Mouse (Mus musculus) right cerebral cortex, postnatal 10 days (tissue): ENCODE results near the gene Cox17.
A peak's percentile ranks its signal among the peaks of the same experiment; 100 is the strongest.

Experiments
- DNase-seq, 2 experiments: peaks; one replicate each; pipeline ENCODE4 v3.0.0; 2021; ENCODE audit warnings: low spot score in 2 of 2

Cox17 gene

GRCm38 (mm10) chr16:38349881-38350280, 3.1 kb downstream of the Cox17 start:
- no peak for DNase-seq

GRCm38 (mm10) chr16:38350361-38350855, 3.6 kb downstream of the Cox17 start:
- DNase-seq, result no peak

GRCm38 (mm10) chr16:38350939-38351338, 4.1 kb downstream of the Cox17 start:
- no peak for DNase-seq

- no peak for DNase-seq
These were observed 5.2 kb downstream of the Cox17 start for GRCm38 (mm10) chr16:38352031-38352430.

- no peak for DNase-seq
These were observed 6.1 kb downstream of the Cox17 start for GRCm38 (mm10) chr16:38352851-38353250.

DNA sequence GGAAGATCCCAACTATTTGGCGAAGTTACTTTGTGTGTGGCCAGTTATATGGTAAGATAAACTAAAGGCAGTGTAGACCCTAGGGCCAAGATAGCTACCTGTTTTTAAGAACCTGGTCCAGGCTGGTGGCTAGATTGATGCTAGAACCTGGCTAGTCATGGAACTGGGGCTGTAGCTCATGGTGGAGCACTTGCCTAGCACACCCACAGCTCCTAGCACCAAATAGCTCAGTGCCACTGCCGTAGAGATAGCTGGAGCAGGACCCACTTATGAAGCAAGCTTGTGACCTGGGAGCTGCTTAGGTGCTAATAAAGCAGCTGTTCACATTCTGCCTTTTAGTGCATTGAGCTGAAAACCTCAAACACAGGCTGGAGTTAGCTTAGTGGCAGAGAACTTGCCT, 6.9 kb downstream of the Cox17 start:
- DNase-seq, result no peak

DNA sequence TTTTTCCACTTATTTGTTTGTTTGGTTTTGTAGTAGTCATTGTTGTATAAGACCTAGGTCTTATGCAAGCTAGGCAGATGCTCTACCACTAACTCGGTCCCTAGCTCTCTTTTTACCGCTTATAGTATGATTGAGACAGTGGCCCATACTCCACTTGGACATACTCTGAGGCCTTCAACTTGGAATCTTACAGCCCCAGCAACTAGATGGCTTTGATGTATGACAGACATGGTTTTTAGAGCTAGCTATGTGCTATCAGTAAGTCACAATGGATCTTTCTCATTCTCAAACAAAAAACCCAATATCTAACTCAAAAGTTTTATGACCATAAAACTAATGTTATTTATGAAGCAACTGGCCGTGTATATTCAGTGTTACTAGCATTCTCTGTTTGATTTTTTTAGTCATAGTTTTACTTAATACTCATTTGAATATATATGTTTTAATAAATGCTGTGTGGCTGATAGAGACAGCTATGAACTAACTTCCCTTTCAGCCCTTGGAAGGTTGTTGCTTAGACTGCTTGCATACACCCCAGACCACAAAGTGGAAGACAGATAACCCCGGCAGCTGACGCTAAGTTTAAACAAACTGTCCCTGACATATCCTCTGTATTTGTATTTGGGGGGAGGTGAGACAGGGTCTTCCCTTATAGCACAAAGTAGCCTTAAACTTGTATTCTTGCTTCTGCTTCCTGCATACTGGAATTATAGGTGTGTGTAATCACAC, 7.6 kb downstream of the Cox17 start:
- DNase-seq, result no peak

DNA sequence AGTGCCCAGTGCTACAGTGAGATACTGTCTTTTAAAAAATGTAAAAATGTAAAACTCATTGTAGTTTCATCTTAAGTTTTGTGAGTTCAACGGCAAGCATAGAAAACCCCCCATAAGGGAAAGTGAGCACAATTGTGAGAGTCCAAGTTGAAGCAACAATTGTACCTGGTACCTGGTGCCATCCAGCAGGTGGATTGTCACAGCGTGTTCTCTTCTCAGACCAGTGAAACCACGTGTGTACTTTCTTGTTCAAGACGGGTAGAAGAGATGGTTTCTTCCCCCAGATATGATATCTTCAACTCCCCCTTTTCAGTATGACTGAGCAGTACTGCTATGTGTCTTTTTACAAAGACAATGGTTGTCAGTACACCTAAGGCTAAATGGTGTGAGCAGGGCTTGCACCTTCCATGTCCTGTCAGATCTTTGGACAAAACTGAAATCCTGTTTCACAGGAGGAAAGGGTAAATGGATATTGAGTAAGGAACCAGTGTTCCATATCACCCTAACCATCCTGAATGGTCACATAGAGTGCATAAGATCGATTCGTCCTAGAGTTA, 11.5 kb downstream of the Cox17 start:
- DNase-seq, result no peak

- no peak for DNase-seq
These were observed 12.4 kb downstream of the Cox17 start for GRCm38 (mm10) chr16:38359241-38359640.

- DNase-seq, result no peak
These were observed 13.1 kb downstream of the Cox17 start for GRCm38 (mm10) chr16:38359857-38360256.

GRCm38 (mm10) chr16:38360317-38360716, 13.5 kb downstream of the Cox17 start:
- no peak for DNase-seq

- no peak for DNase-seq
These were observed 15.1 kb downstream of the Cox17 start, which contains the start of gene Popdc2 for GRCm38 (mm10) chr16:38361933-38362332. TSS of gene Popdc2 (plus strand) at chr16:38362209.

- no peak for DNase-seq
These were observed 15.9 kb downstream of the Cox17 start for GRCm38 (mm10) chr16:38362493-38363255.

GRCm38 (mm10) chr16:38363256-38363595, 16.4 kb downstream of the Cox17 start:
- DNase-seq, result no peak

DNA sequence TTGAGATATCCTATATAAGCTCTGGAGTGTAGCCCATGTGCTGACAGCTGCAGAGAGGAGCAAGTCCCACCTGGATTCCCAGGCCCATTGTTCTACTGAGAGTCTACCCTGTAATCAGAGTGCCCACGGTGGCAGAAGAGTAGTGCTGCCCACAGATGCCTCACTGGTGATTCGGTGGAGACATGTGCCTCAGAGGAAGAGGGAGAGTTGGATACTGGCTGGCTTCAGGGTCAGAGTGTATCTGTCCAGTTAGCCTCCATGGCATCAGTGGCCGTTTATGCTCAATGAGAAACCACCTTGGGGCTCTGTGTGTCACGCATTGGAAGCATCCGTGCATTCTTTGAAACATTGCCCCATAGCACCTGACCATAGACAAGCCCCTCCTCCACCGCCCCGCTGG, 16.9 kb downstream of the Cox17 start:
- no peak for DNase-seq

GRCm38 (mm10) chr16:38365390-38365789, 18.6 kb downstream of the Cox17 start:
- DNase-seq, result no peak

DNA sequence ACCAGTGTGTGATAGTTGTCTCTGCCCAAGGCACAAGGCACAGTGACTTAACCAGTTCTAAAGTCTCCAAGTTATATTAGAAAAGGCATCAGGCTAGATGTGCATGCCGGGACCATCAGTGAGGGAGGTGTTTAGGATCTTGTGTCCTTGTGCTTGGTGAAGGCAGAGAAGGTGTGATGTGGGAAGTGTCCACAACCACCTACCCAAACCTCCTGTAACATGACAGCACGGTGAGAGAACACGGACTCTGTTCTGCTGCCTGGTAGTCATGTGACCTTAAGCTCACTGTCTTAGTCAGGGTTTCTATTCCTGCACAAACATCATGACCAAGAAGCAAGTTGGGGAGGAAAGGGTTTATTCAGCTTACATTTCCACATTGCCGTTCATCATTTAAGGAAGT, 19.4 kb downstream of the Cox17 start:
- DNase-seq, result no peak

DNA sequence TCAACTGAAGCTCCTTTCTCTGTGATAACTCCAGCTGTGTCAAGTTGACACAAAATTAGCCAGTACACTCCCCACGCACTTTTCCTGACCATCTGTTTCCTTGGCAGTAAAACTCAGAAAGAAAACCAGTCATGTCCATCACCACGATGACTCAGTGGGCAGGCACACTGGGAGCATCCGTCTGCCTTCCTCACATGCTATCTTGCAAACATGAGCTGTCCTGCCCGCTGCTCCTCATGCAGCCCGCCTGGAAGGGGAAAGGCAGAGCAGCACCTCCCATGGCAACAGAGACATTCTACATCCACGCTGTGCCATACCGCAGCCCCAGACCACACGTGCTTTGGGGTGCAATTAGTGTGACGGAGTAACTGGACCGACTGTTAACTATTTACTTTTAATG, 21.5 kb downstream of the Cox17 start:
- DNase-seq, result peak; percentile 71 to 86

GRCm38 (mm10) chr16:38369000-38369399, 22.2 kb downstream of the Cox17 start:
- no peak for DNase-seq

DNA sequence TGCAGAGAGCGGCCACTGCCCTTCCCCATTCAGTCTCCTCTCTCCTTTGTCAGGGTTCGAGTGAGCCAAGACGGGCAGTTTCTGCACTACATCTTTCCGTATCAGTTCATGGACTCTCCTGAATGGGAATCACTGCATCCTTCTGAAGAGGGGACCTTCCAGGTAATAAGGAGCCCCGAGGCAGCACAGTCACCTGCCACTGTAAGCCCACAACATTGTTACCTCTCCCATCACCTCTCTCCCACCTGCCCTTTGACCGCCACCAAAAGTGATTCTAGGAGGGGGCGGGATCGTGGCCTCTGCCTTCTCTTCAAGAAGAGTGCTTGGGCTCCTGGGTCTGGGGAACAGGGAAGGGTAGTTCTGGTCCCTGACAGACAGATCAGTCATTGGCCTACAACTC, 22.6 kb downstream of the Cox17 start:
- no peak for DNase-seq

- DNase-seq, result no peak
These were observed 23.2 kb downstream of the Cox17 start for GRCm38 (mm10) chr16:38369992-38370484.

- no peak for DNase-seq
These were observed 24.0 kb downstream of the Cox17 start for GRCm38 (mm10) chr16:38370633-38371374.
